Mouse (Mus musculus) spleen, embryonic (tissue): ENCODE results near the gene Dennd4c.

Experiments used
- CTCF ChIA-PET: fragments of 350-600 bp; sonication (Branson Sonifier 250); formaldehyde crosslinking; loops from one replicate; lab custom pipeline; 2022; lab: Charles Lee

The Dennd4c gene

DNA sequence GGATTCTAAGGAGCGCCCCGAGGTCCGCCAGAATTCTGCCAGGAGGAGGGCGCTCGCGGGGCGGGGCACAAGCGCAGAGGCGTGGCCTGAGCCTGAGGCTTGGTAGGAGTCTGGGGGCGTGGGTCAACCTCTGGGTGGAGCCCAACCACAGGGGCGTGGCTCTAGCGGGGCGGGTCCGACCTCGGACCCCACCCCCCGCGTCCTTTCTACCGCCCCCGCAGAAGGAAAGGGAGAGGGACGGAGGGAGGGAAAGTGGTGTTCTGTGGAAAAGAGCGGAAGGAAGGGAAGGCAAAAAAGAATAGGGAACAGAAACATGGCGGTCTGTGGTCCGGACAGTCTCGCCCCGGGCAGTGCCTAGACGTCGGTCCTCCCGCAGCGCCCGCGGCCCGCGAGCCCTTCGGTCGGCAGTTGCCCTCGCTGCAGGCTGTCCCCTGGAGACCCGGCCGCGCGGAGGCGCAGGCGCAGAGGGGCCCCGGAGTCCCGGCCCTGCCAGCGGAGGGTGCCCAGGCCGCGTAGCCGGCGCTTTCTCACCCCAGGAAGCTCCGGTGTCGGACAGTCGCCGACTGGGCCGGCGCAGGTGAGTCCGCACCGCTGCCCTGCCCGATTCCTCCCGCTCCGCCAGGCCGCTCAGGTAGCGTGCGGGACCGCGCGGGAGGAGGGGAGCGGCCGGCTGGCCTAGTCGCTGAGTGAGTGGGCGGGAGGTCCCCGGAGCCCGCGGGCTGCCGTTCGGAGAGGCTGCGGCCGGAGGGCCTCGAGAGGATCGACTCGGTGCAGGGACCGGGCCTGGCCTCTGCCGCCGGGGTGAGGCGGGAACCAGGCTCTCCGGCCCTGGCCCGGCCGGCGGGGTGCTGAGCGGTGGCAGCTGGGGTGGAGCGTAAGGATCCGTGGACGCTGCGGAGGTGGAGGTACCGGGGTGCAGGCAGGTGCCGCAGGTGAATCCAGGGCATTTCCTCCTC is at the start of gene Dennd4c:
Gene Dennd4c (plus strand): TSS at position 220 of the 956 bp plus-strand sequence.
- CTCF ChIA-PET = no interaction called here

DNA sequence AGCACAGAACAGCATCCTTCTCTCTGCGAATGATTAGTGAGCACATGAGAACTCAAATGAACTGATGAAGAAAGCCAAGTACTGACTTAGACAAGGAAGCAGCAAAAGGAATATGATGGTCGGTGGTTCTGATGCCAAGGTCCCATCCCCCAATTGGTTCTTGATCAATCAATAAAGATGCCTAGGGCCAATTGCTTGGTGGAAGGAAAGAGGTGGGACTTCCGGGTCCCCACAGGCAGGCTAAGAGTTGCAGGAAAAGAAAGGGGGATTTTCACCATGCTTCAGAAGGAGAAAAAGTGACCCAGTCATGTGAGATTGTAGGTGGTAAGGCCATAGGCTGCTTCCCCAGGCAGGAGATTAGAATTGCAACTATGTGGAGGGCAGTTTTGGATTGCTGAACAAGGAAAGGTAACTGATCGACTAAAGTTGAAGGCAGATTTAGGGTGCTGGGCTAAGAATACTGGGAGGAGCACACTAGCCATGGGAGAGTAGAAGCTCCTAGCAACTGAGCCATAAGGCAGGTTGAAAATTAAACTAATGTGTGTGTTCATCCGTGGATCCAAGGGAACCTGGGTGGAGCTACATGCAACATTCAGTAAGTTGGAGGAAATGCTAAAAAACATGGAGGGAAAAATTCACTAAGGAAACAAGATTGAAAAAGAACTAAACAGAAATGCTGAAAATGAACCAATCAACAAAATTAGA is 49.0 kb upstream of the Dennd4c start:
- CTCF ChIA-PET = no interaction called here

DNA sequence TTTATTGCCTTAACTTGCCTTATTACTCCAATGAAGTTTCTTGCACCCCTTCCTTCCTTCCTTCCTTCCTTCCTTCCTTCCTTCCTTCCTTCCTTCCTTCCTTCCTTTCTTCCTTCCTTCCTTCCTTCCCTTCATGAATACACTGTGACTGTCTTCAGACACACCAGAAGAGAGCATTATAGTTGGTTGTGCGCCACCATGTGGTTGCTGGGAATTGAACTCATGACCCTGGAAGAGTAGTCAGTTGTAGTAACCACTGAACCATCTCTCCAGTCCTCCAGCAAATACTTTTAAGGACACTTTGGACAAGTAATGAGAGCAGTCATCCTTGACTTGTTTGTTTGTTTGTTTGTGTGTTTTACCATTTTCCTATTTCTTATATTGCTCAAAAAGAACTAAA is 39.6 kb upstream of the Dennd4c start:
- CTCF ChIA-PET = no interaction called here

DNA sequence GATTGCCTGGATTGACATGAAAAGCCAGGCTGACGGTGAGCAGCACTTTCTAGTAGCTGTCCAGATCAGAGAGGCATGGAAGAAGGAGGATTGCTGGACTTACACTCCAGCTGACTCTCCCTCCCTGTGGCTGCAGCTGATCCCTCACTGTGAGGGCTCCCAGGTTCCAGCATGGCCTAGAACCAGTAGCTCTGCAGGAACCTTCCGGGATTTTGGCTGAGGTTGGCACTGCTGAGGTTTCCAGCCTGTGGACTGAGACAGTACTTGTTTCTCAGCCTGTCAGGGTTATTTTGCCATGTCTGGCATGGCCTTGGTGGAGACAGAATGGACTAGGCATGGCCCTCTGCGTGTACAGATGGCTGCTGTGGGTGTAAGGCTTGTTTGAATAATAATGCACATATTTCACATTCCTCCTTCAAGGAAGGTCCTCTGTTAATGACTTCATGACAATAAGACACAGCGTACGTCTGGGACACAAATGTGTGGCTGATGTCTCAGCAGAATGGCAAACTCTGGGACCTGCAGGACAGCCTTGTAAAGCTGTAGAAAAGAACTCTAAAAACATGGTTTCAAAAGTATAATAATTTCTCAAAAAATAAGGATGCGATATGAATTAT is 38.2 kb upstream of the Dennd4c start:
- CTCF ChIA-PET = no interaction called here

GRCm38 (mm10) chr4:86710666-86711215 is 37.6 kb upstream of the Dennd4c start:
- CTCF ChIA-PET = no interaction called here

- CTCF ChIA-PET = no interaction called here
These were observed 35.6 kb upstream of the Dennd4c start for GRCm38 (mm10) chr4:86712751-86713195.

GRCm38 (mm10) chr4:86713518-86713917 is 34.8 kb upstream of the Dennd4c start:
- CTCF ChIA-PET = no interaction called here

GRCm38 (mm10) chr4:86715341-86715740 is 33.0 kb upstream of the Dennd4c start:
- CTCF ChIA-PET = no interaction called here

DNA sequence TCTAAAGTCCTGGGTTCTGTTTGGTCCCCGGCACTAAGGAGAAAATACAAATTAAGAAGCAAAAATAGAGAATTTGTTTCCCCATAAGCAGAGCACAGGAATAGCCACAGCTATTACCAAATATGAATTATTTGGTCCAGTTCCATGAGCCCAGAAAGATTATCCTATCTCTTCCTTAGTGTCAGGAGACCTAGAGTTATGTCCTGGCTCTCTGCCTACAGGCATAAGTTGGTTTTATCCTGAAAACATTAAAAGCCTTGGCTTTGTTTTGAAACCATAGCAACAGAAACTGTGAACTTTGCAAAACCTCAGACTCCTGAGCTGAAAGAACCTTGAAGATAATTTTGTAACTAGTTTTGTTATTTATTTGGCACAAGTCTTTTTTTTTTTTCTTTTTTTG is 31.2 kb upstream of the Dennd4c start:
- CTCF ChIA-PET = interaction anchor here (0.6 kb wide), 1 partner anchor 1609 kb away, joined by 3 read pairs; no protein-coding TSS in a partner anchor

DNA sequence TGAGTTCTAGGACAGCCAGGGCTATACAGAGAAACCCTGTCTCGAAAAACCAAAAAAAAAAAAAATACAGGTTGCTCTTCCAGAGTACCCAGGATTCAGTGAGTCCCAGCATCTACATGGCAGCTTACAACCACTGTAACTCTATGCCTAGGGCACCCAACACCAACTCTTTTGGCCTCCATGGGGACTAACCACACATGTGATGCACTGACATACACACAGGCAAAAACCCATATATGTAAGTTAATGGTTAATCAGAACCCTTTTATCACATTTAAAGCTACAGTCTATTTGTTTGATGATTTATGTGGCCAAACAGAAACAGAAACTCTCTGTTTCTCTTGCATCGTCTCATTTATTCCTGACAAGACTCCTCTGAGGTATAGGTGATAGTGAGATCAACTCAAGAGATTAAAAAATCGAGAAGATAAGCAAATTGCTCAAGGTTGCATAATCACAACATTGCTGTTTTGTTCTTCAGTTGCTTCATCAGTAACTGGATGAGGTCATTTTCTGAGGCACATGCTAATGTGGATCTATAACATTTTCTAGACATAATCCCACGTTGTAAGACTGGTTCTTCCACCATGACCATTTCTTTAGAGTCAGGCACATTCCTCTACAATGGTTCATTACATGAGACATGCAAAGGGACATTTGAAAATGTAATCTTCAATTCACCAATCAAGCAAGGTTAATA is 29.3 kb upstream of the Dennd4c start:
- CTCF ChIA-PET = no interaction called here

GRCm38 (mm10) chr4:86721856-86722358 is 26.4 kb upstream of the Dennd4c start:
- CTCF ChIA-PET = no interaction called here

DNA sequence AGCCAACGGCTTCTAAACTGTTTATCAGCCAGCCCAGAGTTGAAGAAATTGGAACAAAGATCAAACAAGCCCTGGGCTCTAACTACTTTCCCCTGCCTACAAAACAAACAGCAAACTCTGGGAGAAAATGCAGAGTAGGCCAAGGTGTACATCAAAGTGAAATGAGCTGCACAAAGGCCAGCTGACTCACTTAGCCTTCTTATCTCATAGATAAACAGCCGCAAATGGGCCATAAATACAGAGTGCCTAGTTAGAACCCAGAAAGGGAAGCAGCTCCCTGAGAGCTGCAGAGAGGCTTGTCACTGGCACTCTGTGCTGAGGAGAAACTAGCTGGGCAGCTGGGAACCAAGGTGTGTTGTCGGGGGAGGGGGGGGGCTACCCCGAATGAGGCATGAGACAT is 23.2 kb upstream of the Dennd4c start:
- CTCF ChIA-PET = no interaction called here

GRCm38 (mm10) chr4:86726141-86726540 is 22.2 kb upstream of the Dennd4c start:
- CTCF ChIA-PET = no interaction called here

DNA sequence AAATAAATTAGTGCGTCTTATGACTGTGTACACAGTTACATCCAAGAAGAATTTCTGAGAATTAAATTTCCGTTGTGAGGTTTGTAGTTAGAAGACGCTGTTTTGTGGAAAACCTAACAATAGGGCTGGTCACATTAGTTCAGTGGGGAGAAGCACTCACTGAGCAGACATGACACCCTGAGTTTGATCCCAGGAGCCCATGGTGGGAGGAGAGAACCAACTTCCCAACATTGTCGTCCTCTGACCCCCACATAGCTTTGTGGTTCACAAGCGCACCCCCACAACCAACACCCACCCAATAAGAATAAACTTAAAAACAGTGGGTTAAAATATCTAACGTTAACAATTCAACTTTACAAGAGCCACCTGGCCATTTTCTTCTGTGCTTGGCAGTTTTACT is 18.5 kb upstream of the Dennd4c start:
- CTCF ChIA-PET = interaction anchor here (0.5 kb wide), 1 partner anchor 9 kb away, joined by 3 read pairs; no protein-coding TSS in a partner anchor

DNA sequence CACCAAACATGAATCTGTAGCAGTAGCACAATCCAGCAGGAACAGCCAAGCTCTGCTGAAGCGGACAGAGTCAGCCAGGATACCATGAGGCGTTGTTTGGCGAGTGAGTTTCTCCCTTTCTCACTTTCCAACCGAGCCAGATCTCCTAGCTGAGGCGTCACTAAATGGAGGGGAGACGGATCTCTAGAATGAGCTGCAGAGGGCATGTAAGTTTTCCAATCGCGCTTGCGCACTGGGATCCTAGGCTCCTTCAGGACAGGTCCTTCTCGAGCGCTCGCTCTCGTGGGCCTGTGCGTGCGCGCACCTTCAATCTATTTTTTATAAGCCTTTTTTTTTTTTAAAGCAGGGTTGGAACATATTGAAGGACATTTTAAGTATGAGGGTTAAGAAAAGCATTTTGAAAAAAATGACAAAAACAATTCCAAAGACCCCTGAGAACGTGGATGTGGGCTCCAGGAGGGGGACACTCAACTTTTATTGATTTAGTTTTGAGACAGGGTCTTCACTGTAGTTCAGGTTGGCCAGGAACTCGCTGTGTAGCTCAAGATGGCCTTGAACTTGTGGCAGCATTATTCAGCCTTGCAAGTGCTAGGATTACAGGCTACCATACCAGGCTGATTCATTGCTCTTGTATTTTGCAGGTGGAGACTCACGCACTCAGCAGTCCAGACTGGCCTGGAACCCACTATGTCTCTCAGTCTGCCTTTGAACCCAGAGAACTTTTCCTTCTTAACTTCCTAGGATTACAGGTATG is 14.1 kb upstream of the Dennd4c start:
- CTCF ChIA-PET = no interaction called here

- CTCF ChIA-PET = no interaction called here
These were observed 8.9 kb upstream of the Dennd4c start for GRCm38 (mm10) chr4:86739308-86739993.

DNA sequence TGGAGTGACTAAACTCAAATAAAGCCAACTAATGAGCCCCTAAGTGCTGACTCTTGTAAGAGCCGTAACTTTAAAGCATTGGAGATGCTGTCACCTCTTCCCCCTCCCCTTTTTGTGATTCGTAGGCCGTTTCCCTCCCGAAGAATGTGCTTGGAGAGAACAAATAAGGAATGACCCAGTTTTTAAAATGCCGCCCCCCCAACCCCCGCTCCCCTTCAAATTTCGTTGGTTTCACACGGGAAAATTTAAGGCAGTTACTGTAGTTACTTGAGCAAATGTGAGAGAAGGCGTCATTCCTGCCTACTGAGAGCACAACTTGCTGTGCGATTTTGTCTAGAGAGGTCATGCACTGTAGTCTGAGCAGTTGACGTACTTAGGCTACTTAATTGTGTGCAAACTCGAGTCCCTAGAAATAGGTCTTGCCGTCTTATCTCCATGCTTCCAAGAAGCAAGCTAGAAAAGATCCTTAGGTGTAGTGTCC is 1.0 kb downstream of the Dennd4c start:
- CTCF ChIA-PET = no interaction called here

DNA sequence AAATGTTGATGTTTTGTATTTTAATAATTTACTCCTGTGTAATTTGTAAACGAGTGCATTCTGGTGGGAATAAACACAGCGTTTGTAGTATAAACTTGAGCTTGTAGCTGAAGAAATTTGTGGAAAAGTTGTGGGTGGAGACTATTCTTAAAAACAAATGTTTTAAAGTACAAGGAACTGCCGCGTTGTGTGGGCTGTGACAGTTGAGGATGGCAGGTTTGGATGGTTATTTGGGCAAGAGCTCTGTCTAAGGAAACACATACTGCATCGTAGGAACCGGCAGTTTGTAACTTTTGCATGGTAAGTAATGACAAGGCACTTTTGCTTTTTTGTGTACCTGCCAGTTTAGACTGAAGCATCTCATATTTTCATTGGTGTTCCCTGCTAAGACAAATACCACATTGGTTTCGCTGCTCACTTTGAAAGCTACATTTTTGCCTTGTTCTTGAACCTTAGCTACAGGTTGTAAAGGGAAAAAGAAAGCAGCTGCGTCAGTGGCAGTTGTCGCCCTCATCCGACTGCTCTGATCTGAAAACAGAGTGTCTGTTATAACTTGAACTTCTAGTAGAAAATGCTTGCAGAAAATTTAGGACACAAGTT is 2.1 kb downstream of the Dennd4c start:
- CTCF ChIA-PET = no interaction called here

DNA sequence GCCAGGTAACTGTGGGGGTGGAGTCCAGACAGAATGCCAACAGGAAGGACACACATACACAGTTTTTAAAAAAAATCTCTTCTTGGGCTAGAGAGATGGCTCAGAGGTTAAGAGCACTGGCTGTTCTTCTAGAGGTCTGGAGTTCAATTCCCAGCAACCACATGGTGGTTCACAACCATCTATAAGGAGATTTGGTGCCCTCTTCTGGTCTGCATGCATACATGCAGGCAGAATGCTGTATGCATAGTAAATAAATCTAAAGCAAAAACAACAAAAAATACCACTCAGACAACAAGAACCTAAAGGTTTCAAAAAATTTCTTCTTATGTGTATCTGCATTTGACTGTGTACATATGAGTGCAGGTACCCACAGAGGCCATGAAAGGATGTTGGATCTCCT is 16.0 kb downstream of the Dennd4c start:
- CTCF ChIA-PET = no interaction called here
